Mouse (Mus musculus) liver, postnatal 0 days (tissue): Measurements from ENCODE around the gene Hspg2.

Experiments used
- CTCF ChIP-seq: sonication (generic); IDR thresholded peaks from 2 replicates; pipeline ENCODE4 v1.5.1; 2016; ENCODE audit warnings: antibody characterized with exemption, low read depth
- EP300 ChIP-seq: IDR thresholded peaks from 2 replicates; pipeline ENCODE4 v1.6.1; 2016; ENCODE audit warnings: antibody characterized with exemption, low read depth, mild to moderate bottlenecking

- TF ChIP-seq CTCF (no peak), EP300 (no peak)
Measured at GRCm38 (mm10) chr4:137598577-137598976, 130.0 kb downstream of the Hspg2 start.
